Mouse (Mus musculus) embryonic facial prominence, embryonic 15.5 days (tissue): ENCODE measurements at regions not wholly inside any gene's neighbourhood (a gene's known extent, or its start where the extent isn't known, plus 50 kb on each side); places are given as distances from the start of the nearest gene placed in this dataset.

Experiments used
- ATAC-seq: fragments of 200-750 bp; cut with Nextera tagmentation; 2 replicates; pipeline ENCODE4 v1.8.0; 2017; ENCODE audit warnings: low read depth, moderate TSS enrichment; ENCODE audit not compliant: insufficient number of reproducible peaks, low FRiP score, low TSS enrichment
- H3K27ac ChIP-seq: fragments of 300-500 bp; sonication (generic); replicated peaks from 2 replicates; pipeline ENCODE4 v1.5.1; 2015; ENCODE audit warnings: mild to moderate bottlenecking, inconsistent platforms
- H3K27me3 ChIP-seq: fragments of 300-500 bp; sonication (generic); 2 replicates; pipeline ENCODE4 v1.6.1; 2015; ENCODE audit warnings: inconsistent platforms
- H3K36me3 ChIP-seq: fragments of 300-500 bp; sonication (generic); 2 replicates; pipeline ENCODE4 v1.6.1; 2015; ENCODE audit warnings: mild to moderate bottlenecking, inconsistent platforms
- H3K4me1 ChIP-seq: fragments of 300-500 bp; sonication (generic); 2 replicates; pipeline ENCODE4 v1.6.1; 2015; ENCODE audit warnings: inconsistent platforms
- H3K4me2 ChIP-seq: fragments of 300-500 bp; sonication (generic); replicated peaks from 2 replicates; pipeline ENCODE4 v1.6.1; 2015; ENCODE audit warnings: mild to moderate bottlenecking, inconsistent platforms
- H3K4me3 ChIP-seq: fragments of 300-500 bp; sonication (generic); replicated peaks from 2 replicates; pipeline ENCODE4 v1.5.1; 2015; ENCODE audit warnings: mild to moderate bottlenecking, inconsistent platforms
- H3K9ac ChIP-seq: fragments of 300-500 bp; sonication (generic); 2 replicates; pipeline ENCODE4 v1.6.1; 2015; ENCODE audit warnings: inconsistent platforms
- H3K9me3 ChIP-seq: fragments of 300-500 bp; sonication (generic); replicated peaks from 2 replicates; pipeline ENCODE4 v1.6.1; 2016; ENCODE audit warnings: inconsistent platforms
- whole genome bisulfite sequencing: fragments of 180-500 bp; shearing (Covaris S2); methylation state at CpG from one replicate; pipeline ENCODE4 v1.1.7; 2015; 5-methylcytosine and 5-hydroxymethylcytosine counted together

DNA sequence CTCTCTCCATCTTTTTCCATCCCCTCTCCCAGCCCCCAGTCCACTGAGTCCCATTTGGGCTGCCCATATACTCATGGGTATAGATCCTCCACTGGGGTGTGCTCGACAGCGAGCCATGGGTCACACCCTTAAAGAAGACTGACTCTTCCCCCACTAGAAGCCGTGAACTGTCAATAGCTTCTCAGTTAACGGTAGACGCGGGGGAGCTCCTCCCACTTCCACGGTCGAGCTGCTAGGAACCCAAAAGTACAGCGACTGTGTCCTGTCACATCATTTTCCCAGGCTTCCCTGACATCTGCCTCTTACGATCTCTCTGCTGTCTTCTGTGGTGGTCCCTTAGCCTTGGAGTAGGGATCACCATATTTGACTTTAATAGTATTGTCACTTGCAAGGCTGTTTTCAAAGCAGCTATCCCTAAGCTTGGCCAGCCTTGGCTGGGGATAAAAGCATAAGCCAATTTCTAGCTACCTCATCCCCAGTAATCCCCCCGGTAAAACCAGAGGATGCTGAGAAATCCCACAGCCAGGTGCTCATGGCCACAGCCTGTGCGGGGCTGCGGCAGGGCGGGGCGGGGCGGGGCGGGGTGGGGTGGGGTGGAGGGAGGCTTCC is 211.2 kb upstream of the Amigo2 start:
- 31% methylated on average over 17 of the region's 17 CpGs for WGBS
- H3K4me3 ChIP-seq: no peak overlapping the region

DNA sequence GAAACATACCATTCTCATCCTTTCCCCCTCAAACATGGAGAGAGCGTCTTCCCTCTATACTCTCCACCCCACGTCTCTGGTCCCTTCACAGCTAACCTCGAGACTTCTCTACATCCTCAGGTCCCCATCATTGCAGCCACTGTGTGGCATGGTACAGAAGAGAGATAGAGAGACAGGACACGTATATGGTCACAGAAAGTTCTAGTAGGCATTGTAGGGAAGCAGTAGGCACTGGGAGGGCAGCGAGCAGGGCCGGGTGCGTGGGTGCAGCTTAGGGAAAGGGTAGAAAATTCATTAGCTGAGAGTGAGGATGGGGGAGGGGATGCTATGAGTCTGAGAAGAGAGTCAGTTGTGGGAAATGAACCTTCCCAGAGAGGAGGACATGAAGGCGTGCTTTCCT is 210.4 kb upstream of the Amigo2 start:
- ATAC-seq: no peak
- no peak overlapping the region for H3K27ac ChIP-seq
- no peak overlapping the region for H3K4me3 ChIP-seq
- H3K27me3 ChIP-seq: no peaks in the 10 kb centered on the region
- H3K9ac ChIP-seq: no peak overlapping the region
- H3K9me3 ChIP-seq: no peaks in the 10 kb centered on the region
- H3K36me3 ChIP-seq: no peaks in the 10 kb centered on the region
- 0 out of 2 replicates have a peak, but pooled peaks cover 3% of the 10 kb centered on the region for H3K4me1 ChIP-seq
- WGBS: 82% methylated on average over 8 of the region's 8 CpGs
- H3K4me2 ChIP-seq: no peak overlapping the region

More for the DNA sequence above, 211.2 kb upstream of the Amigo2 start:
- Histone ChIP-seq H3K27ac (no peak overlapping the region), H3K4me2 (no peak overlapping the region), H3K36me3 (no peaks in the 10 kb centered on the region), H3K4me1 (0 out of 2 replicates have a peak, but pooled peaks cover 3% of the 10 kb centered on the region), H3K9me3 (no peaks in the 10 kb centered on the region), H3K27me3 (no peaks in the 10 kb centered on the region), H3K9ac (no peak overlapping the region)
- no peak for ATAC-seq

DNA sequence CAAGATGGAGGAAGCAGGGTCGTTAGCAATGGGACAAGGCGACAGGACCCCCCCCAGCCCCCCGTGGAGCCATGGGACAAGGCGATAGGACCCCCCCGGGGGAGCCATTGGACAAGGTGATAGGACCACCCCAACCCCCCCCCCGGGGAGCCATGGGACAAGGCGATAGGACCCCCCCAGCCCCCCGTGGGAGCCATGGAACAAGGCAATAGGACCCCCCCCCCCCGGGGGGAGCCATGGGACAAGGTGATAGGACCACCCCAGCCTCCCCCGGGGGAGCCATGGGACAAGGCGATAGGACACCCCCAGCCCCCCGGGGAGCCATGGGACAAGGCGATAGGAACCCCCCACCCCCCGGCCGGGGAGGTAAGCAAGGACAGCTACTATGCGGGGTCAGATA is 209.9 kb upstream of the Amigo2 start:
- Histone ChIP-seq H3K9me3 (no peaks in the 10 kb centered on the region), H3K4me3 (no peak overlapping the region), H3K27ac (no peak overlapping the region), H3K4me1 (0 out of 2 replicates have a peak, but pooled peaks cover 3% of the 10 kb centered on the region), H3K9ac (no peak overlapping the region), H3K27me3 (no peaks in the 10 kb centered on the region), H3K4me2 (no peak overlapping the region), H3K36me3 (no peaks in the 10 kb centered on the region)
- 87% methylated on average over 16 of the region's 16 CpGs for WGBS
- no peak for ATAC-seq

DNA sequence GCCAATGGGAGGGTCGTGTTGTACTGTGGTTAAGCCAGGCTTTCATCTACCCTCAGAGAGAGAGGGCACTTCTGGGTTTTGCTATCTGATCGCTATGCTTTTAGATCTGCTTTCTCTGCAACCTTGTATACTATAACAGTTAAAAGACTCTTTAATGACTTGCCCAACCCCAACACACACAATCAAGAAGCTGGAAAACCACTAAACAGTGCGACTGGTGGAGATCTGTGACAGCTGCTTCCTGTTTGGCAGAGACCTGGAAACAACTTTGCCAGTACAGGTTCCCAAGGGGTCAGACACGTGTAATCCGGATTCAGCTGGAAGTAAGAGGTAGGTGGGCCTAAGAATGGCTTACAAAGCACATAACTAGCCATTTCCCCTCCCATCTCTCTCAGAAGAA is 208.6 kb upstream of the Amigo2 start:
- H3K4me3 ChIP-seq: no peak overlapping the region
- peak; percentile 57; the same call in 1 of the 2 replicates for ATAC-seq
- H3K4me1 ChIP-seq: 0 out of 2 replicates have a peak, but pooled peaks cover 3% of the 10 kb centered on the region
- WGBS: 25% methylated on average over 5 of the region's 5 CpGs
- H3K4me2 ChIP-seq: no peak overlapping the region
- no peak overlapping the region for H3K9ac ChIP-seq
- no peaks in the 10 kb centered on the region for H3K9me3 ChIP-seq
- no peak overlapping the region for H3K27ac ChIP-seq
- H3K27me3 ChIP-seq: no peaks in the 10 kb centered on the region
- H3K36me3 ChIP-seq: no peaks in the 10 kb centered on the region

DNA sequence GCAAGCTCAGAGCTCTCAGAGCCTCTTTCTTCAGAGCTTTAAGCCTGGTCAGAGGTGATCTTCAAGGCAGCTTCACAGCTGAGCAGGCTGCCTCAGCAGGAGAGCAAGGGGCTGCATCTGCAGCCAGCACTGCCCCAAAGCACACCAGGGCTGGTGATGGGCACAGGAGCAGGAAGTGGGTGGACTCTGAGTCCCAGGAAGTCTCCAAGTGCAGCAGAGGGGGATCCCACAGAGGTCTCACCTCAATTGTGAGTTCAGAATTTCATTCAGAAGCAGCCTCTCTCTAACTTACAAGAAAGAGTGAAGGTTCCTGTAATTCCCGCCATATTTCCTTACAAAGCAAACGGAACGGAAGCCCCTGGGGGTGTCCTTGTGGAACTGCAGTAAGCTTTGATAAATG is 202.6 kb upstream of the Amigo2 start:
- Histone ChIP-seq H3K27ac (no peak overlapping the region), H3K9ac (no peak overlapping the region), H3K4me2 (no peak overlapping the region), H3K9me3 (no peaks in the 10 kb centered on the region), H3K36me3 (no peaks in the 10 kb centered on the region), H3K4me3 (no peak overlapping the region), H3K4me1 (no peaks in the 10 kb centered on the region), H3K27me3 (no peaks in the 10 kb centered on the region)
- ATAC-seq: no peak
- 74% methylated on average over 3 of the region's 3 CpGs for WGBS

DNA sequence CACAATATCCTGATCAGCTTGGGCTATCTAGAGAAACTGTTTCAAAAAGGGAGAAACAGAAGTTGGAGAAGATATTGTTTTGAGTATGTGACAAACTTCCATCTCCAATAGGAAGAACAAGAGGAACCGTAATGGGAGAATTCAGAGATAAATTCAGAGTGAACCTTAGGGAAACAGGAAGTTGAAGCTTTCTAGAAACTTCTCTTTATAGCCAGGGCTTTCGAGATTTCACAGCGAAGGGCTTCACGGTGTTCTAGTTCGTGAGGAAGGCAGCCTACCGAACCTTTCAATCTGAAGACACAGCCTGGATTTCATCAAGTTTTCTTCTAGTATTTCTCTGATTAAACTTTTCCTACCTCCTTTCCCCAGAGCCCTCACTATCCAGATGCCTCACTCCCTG is 201.9 kb upstream of the Amigo2 start:
- no peaks in the 10 kb centered on the region for H3K36me3 ChIP-seq
- H3K27ac ChIP-seq: no peak overlapping the region
- no peaks in the 10 kb centered on the region for H3K9me3 ChIP-seq
- 86% methylated on average over 6 of the region's 6 CpGs for WGBS
- H3K4me3 ChIP-seq: no peak overlapping the region
- no peak for ATAC-seq
- H3K9ac ChIP-seq: no peak overlapping the region
- no peaks in the 10 kb centered on the region for H3K4me1 ChIP-seq
- H3K4me2 ChIP-seq: no peak overlapping the region
- no peaks in the 10 kb centered on the region for H3K27me3 ChIP-seq

DNA sequence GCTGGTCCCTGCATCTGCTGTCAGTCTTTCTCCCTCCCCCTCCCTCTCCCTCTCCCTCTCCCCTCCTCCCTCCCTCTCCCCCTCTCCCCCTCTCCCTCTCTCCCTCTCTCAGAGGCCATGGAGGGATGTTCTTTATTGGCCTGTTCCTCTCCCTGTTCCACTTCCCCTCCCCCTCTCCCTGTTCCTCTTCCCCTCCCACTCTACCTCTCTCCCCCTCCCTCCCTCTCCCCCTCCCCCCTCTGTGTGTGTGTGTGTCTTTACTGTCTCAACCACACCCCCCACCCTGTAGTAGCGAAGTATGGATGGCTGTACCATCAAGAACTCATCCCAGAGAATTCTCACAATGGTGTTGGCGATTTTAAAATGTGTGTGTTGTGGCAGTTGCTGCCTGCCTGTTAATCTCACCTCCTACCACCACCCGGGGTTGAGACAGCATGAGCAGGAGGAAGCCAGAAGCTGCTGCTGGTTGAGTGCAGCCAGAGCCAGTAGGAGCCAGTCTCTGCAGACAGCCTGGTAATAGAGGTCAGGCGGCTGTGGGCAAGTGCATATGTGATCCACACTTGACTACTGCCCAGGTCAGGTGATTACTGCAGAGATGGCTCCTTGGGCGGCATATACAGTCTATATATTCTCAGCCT is 201.3 kb upstream of the Amigo2 start:
- Histone ChIP-seq H3K36me3 (no peaks in the 10 kb centered on the region), H3K9ac (no peak overlapping the region), H3K4me3 (no peak overlapping the region), H3K4me2 (no peak overlapping the region), H3K27me3 (no peaks in the 10 kb centered on the region), H3K4me1 (no peaks in the 10 kb centered on the region), H3K9me3 (no peaks in the 10 kb centered on the region), H3K27ac (no peak overlapping the region)
- no peak for ATAC-seq
- WGBS: 70% methylated on average over 5 of the region's 5 CpGs

DNA sequence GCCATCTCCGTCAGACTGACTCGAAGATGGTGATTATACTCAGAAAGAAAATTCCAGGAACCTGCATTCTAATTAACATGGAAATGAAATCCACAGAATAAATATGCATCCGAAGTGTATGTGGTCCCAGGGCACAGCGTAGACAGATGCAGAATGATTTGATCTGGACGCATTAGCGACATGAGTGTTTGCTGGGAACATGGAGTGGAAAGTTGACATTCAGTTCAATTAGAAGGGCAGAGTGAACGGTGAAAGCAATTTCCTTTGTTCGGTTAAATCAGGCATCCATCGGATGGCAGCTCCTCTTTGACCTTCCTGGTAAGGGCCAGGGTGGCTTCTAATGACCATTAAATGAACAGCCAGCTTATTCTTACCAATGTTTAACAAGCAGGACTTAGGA is 199.1 kb upstream of the Amigo2 start:
- Histone ChIP-seq H3K27me3 (no peaks in the 10 kb centered on the region), H3K4me3 (no peak overlapping the region), H3K9ac (no peak overlapping the region), H3K27ac (no peak overlapping the region), H3K36me3 (no peaks in the 10 kb centered on the region), H3K4me2 (no peak overlapping the region), H3K4me1 (no peaks in the 10 kb centered on the region), H3K9me3 (no peaks in the 10 kb centered on the region)
- no peak for ATAC-seq
- 61% methylated on average over 9 of the region's 9 CpGs for WGBS

DNA sequence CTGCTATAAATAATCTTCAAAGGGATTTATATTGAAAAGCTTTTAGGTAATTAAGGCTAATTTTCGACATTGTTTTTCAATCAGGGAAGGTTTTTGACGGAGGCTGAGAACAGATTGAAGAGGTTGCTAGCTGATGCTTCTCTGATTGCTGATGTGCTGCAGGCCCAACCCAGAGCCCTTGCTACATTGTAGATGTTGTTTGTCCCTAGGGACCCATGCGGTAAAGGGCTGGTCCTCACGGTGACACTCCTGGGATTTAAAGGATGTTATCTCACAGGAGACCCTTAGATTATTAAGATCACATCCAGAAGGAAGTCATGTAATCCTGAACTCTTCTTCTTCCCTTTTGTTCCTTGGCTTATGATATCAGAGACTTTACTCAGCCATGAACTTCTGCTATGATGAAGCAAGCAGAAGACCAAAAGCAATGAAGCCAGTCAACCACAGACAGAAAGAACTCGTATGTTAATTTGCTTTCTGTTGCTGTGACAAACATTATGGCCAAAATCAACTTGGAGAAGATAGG is 191.2 kb upstream of the Amigo2 start:
- ATAC-seq: no peak
- no peak overlapping the region for H3K27ac ChIP-seq
- H3K9ac ChIP-seq: no peak overlapping the region
- no peak overlapping the region for H3K4me3 ChIP-seq
- 68% methylated on average over 5 of the region's 5 CpGs for WGBS
- no peaks in the 10 kb centered on the region for H3K27me3 ChIP-seq
- no peaks in the 10 kb centered on the region for H3K4me1 ChIP-seq
- H3K36me3 ChIP-seq: no peaks in the 10 kb centered on the region
- H3K9me3 ChIP-seq: no peaks in the 10 kb centered on the region
- no peak overlapping the region for H3K4me2 ChIP-seq
